Mouse (Mus musculus) spleen, adult 2 months (tissue): Measurements from ENCODE around the gene Atg4a.

Source experiments
- CTCF ChIP-seq: fragments of 200-500 bp; IDR thresholded peaks from 2 replicates; pipeline ENCODE4 v1.5.1; 2011; ENCODE audit warnings: mild to moderate bottlenecking, inconsistent platforms; ENCODE audit not compliant: insufficient read depth, insufficient read length, insufficient replicate concordance; ENCODE audit errors: extremely low read depth
- POLR2A ChIP-seq: fragments of 200-500 bp; IDR thresholded peaks from 2 replicates; pipeline ENCODE4 v1.6.1; 2011; ENCODE audit warnings: low read depth, low read length, inconsistent platforms

GRCm38 (mm10) chrX:141151182-141151581, 194.5 kb downstream of the Atg4a start:
- TF ChIP-seq CTCF = no peak
- no peak for TF ChIP-seq POLR2A
